Mouse (Mus musculus) heart, postnatal 14 days (tissue): ENCODE data around the gene Hmgb1. TPM values are rescaled to one million over a fixed set of nuclear protein-coding genes. Genes with fewer than 3 reads are reported as not detected.

Source experiments
- DNase-seq, 2 experiments: peaks; one replicate each; pipeline ENCODE4 v3.0.0; 2021 to 2022
- intact Hi-C: fragments of 180-260 bp; cut with DNase I; formaldehyde crosslinking; loops from one replicate; pipeline ENCODE4 v1.15.1; 2025
- long read RNA-seq, 2 experiments: library from polyadenylated mRNA; stranded (forward); transcript quantifications; one replicate each; pipeline ENCODE4 v2.0.0; 2021
- total RNA-seq, 2 experiments: library from RNA; stranded (reverse); gene quantifications; 2 replicates each; pipeline ENCODE4 v1.2.3; 2021

Hmgb1 gene
- 100 to 1,000 TPM; 119 to 130 TPM for total RNA-seq
- long read RNA-seq, experiment 1, transcript Hmgb1-202 (5 exons, 1,092 nt): minor isoform, 13 of 308 reads
- long read RNA-seq, experiment 1, transcript Hmgb1-201 (5 exons, 2,838 nt): major isoform, 270 of 308 reads
- long read RNA-seq, experiment 1, partial matches to known transcripts: 3 of 308 reads
- long read RNA-seq, experiment 1, other reads (novel, unspliced or antisense): 19 of 308 reads
- long read RNA-seq, experiment 2, transcript Hmgb1-202 (5 exons, 1,092 nt): minor isoform, 10 of 252 reads
- long read RNA-seq, experiment 2, transcript Hmgb1-201 (5 exons, 2,838 nt): major isoform, 222 of 252 reads
- long read RNA-seq, experiment 2, partial matches to known transcripts: 1 of 252 reads
- long read RNA-seq, experiment 2, other reads (novel, unspliced or antisense): 16 of 252 reads

DNA sequence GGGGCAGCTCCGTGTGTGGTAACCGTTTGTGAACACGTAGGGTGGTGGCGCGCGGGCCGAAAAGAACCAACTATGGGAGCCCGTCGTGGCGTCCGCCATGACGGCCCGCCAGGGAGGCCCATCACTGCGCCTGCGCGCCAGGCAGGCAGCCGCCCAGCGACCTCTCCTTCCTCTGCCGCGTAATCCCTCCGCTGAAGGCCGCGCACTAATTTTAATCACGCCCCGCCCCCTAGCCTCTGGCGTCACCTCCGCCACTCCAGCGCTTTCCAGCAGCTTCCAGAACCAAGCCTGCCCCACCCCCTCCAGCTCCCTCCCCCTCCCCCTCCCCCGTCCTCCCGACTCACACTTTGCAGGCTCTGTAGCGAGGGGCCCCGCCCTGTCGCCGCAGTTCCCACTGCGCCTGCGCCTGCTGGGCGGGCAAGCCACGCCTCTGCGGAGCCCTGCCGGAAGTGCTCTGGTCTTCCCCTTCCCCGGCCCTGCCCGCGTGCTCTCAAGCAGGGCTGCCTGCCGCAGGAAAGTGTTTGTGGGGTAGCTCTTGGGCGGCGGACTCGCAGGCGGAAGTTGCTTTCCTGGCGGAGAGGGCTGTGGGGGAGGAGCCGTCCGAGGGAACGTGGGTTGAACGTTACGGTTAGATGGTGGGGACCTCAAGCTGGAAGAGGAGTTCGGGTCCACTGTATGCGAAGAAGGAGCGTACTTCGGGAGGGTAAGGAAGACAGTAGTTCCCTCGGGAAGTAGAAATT, at the start of gene Hmgb1, which contains the start of gene Uspl1:
Gene Hmgb1, minus strand, starts transcription at position 386 of the 740 bp plus-strand sequence.
Gene Uspl1, plus strand, starts transcription at position 247 of the 740 bp plus-strand sequence.
- peak; percentile 99 for DNase-seq
- intact Hi-C loops: loop anchor here (2.0 to 10.0 kb wide), 3 partner anchors 45 to 259 kb away; partner anchors contain the start of gene Katnal1

DNA sequence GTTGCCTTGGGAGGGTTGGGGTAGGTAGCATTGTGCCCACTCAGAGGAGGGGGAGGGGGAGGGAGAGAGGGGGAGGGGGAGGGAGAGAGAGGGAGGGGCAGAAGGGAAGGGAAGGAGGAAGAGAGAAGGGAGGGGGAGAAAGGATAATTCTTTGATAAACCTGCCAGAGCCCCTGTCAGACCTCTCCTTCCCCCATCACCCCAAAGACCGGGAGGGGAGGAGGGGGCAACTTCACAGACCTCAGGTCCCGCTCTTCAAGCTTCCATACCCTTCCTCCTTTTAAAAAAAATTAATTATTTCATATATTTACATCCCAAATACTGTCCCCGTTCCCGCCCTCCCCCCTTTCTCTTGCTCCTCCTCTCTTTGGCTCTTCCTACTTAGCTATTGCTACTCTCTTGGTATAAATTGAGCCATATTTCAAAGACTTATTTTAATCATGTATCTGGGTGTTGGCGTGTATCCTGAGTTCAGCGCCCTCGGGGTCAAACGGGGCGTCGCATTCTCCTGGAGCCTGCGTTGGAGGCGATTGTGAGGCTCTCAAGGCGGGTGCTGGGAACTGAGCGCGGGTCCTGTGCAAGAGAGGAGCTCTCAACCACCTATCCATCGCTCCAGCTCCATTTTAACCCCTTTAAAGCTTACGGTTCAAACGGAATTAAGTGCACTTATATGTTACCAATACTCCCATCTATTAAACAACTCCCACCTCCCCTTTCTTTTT, 45.5 kb upstream of the Hmgb1 start:
- DNase-seq: no peak
- intact Hi-C loops: loop anchor here (2.0 kb wide), 1 partner anchor 45 kb away; the partner anchor contains the start of genes Hmgb1 and Uspl1

GRCm38 (mm10) chr5:149228700-149229618, 44.7 kb upstream of the Hmgb1 start:
- intact Hi-C loops: loop anchor here (2.0 kb wide), 1 partner anchor 44 kb away; the partner anchor contains the start of genes Hmgb1 and Uspl1

GRCm38 (mm10) chr5:149224666-149225065, 40.4 kb upstream of the Hmgb1 start:
- DNase-seq: no peak
- intact Hi-C loops: no loop called here

More at GRCm38 (mm10) chr5:149228700-149229618, 44.7 kb upstream of the Hmgb1 start:
- peak; percentile 100 for DNase-seq

DNA sequence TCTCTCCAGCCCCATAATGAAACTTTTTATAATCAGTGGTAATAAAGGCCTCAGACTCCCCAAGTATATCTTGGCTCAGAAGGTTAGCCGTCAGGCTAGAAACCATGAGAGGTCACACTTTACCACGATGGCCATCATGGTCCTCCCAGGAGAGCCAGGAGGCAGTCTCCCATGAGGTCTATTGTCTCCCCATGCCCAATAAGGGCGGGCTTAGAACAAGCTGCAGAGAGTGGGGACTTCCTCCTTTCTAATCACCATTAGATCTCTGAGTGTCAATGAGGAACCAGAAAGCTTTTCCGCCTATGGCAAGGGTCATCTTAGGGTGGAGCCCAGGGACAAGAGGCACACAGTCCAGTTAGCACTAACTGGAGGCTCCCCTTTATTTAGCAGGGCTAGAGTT, 37.1 kb upstream of the Hmgb1 start:
- intact Hi-C loops: no loop called here

GRCm38 (mm10) chr5:149219493-149219892, 35.2 kb upstream of the Hmgb1 start:
- DNase-seq: no peak
- intact Hi-C loops: no loop called here

More for the DNA sequence above, 37.1 kb upstream of the Hmgb1 start:
- no peak for DNase-seq

GRCm38 (mm10) chr5:149217524-149218357, 33.5 kb upstream of the Hmgb1 start:
- DNase-seq: no peak
- intact Hi-C loops: no loop called here

GRCm38 (mm10) chr5:149215540-149215939, 31.3 kb upstream of the Hmgb1 start:
- intact Hi-C loops: no loop called here
- no peak for DNase-seq

DNA sequence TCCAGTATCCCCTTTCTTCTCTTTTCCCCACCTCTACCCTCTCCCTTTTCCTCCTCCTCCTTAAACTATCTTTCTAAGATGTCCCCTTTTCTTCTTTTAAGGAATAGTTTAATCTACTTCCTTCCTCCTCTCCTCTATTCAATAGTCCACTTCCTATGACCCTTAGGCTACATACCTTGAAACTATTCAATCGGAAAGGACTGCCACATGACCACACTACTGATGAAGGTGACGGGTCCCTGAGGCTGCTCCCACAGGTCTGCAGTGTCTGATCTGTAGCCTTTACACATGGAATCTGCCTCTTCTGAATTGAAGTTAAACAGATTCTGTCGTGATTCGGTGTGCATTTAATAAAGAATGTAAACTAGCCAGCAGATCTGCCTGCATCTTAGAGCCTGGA, 28.5 kb upstream of the Hmgb1 start:
- DNase-seq: no peak
- intact Hi-C loops: no loop called here

DNA sequence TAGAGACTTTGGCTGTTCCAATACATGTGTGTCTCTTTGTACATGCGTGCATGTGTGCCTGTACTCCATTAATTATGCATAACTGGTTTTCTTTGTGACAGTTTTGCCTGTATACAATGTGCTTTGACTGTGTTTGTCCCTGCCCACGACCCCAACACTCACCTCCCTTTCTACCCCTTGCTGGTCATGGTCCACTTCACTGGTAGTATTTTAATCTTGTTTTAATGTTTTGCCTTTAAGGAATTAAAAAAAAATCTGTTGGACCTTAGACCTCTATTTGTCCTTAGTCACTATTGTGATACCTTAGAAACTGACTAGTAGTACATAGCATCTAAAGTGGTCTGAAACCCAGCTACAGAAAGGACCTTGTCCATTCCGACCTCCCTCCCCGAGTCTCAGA, 26.8 kb upstream of the Hmgb1 start:
- no peak for DNase-seq
- intact Hi-C loops: no loop called here

DNA sequence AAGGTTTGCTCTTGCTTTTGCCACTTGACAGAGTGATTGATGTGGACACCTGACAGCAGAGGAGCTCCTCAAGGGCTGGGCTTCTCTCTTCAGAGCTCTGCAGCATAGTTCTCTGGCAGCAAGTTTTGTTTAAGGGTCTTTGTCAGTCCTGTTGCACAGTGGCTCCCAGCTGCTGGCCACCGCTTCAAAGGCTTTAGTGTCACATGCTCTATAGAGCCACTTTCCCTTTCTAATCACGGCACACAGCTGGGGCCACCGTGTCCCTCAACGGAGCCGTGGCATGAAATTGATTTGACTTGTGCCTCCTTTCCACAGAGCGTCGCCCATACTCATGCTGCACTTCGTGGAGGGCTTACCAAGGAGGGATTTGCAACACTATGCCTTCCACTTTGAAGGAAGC, 25.0 kb upstream of the Hmgb1 start:
- intact Hi-C loops: no loop called here

GRCm38 (mm10) chr5:149208776-149209175, 24.5 kb upstream of the Hmgb1 start:
- intact Hi-C loops: no loop called here
- DNase-seq: no peak

More for the DNA sequence above, 25.0 kb upstream of the Hmgb1 start:
- DNase-seq: no peak

DNA sequence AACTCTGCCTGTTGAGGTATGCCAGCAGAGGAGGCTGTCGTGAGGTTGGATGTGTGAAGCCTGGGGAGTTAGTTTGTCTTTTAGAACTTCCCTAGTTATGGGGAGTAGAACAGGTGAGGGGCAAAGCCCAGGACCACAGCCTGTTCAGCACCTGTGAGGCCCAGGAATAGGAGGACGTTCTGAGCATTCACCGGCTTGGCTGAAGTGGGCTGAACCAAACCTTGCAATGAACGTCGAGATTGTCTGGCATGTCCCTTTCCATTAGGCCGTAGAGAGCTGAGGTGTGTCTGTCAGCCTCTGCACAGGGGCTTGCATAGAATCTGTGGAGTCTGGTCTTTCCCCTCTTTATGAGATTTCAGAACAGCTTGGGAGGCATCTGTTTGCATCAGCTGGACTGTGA, 23.4 kb upstream of the Hmgb1 start:
- DNase-seq: no peak
- intact Hi-C loops: no loop called here

DNA sequence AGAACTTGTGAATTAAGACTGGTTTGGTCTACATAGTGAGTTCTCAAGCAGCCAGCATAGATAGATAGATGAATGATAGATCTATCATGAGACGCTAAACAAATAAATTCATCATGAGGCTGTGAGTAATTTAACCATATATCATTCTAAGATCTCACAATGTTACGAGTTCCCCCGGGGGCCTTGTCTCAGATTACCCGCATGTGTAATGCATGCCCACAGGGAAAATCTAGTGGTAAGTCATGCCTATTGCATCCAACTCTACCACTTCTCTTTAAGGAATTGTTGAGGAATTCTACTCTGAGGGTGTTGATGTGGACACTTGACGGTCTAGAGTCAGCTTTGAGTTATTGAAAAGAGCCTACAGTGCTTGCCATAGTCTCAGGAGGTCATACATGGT, 22.0 kb upstream of the Hmgb1 start:
- DNase-seq: no peak
- intact Hi-C loops: no loop called here

DNA sequence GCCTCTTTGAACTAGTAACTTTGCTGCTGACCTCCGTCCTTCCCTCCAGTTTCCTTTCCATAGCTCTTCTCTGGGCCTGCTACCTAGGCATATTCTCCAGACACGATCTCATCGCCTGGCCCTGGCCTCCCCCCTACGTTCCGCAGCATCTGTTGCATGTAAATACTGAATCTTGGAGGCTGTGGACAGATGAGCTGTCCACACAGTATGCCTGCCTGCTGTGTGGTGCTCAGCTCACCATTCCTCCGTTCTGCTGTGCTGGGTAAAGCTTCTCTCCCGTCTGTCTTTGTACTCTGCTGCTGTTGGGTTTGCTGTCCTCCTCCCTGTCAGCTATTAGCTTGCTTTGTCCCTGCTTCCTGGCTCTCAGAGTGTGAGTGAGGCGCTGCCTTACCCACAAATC, 21.0 kb upstream of the Hmgb1 start:
- intact Hi-C loops: no loop called here
- no peak for DNase-seq

- DNase-seq: no peak
- intact Hi-C loops: no loop called here
Measured at GRCm38 (mm10) chr5:149204822-149205221, 20.5 kb upstream of the Hmgb1 start.

DNA sequence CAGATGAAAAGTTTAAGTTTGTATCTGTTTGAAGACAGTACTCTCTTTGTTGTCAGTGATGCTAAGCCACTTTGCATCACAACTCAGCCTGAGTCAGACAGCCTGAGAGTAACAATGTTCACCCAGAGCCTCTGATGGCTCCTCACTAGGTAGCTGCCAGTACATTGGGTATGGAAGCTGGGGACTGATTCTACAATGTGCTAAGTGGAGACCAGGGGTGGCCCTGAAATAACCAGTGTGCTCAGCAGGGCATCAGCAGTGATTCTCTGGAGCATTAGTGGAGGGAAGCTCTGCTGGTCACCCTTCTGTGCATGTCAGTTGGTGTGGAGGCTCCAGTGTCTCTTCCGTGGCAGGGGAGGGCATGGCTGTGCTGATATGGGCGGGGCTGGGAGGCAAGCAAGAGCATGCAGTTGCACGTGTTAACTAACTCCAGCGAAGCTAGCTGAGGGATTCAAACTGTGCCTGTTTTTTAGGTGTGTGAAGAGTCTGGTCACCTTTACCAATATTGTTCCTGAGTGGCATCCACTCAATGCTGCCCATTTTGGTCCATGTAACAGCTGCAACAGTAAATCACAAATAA, 19.6 kb upstream of the Hmgb1 start:
- DNase-seq: no peak
- intact Hi-C loops: no loop called here

- DNase-seq: peak in 1 of 2 experiments; percentile 7
- intact Hi-C loops: no loop called here
Measured at GRCm38 (mm10) chr5:149202941-149203340, 18.7 kb upstream of the Hmgb1 start.
